Mouse (Mus musculus) hindbrain, embryonic 10.5 days (tissue): ENCODE measurements at regions not wholly inside any gene's neighbourhood (a gene's known extent, or its start where the extent isn't known, plus 50 kb on each side); places are given as distances from the start of the nearest gene placed in this dataset.

Source experiments
- DNase-seq: peaks from one replicate; pipeline ENCODE4 v3.0.0-alpha.2; 2017; ENCODE audit warnings: low spot score
- H3K27ac ChIP-seq: fragments of 300-500 bp; sonication (generic); 2 replicates; pipeline ENCODE4 v1.5.1; 2016; ENCODE audit warnings: mild to moderate bottlenecking, moderate library complexity
- H3K27me3 ChIP-seq: fragments of 300-500 bp; sonication (generic); 2 replicates; pipeline ENCODE4 v1.6.1; 2016; ENCODE audit warnings: mild to moderate bottlenecking; ENCODE audit not compliant: poor library complexity, insufficient read depth, severe bottlenecking
- H3K36me3 ChIP-seq: fragments of 300-500 bp; sonication (generic); 2 replicates; pipeline ENCODE4 v1.6.1; 2016; ENCODE audit warnings: mild to moderate bottlenecking, moderate library complexity
- H3K4me1 ChIP-seq: fragments of 300-500 bp; sonication (generic); replicated peaks from 2 replicates; pipeline ENCODE4 v1.6.1; 2016; ENCODE audit warnings: mild to moderate bottlenecking
- H3K4me3 ChIP-seq: fragments of 300-500 bp; sonication (generic); 2 replicates; pipeline ENCODE4 v1.5.1; 2016; ENCODE audit warnings: mild to moderate bottlenecking, moderate library complexity
- H3K9me3 ChIP-seq: fragments of 300-500 bp; sonication (generic); 2 replicates; pipeline ENCODE4 v1.6.1; 2016; ENCODE audit warnings: mild to moderate bottlenecking, moderate library complexity
- WGBS: fragments of 180-500 bp; shearing (Covaris S2); methylation state at CpG from one replicate; pipeline ENCODE4 v1.1.7; 2016; 5-methylcytosine and 5-hydroxymethylcytosine counted together

DNA sequence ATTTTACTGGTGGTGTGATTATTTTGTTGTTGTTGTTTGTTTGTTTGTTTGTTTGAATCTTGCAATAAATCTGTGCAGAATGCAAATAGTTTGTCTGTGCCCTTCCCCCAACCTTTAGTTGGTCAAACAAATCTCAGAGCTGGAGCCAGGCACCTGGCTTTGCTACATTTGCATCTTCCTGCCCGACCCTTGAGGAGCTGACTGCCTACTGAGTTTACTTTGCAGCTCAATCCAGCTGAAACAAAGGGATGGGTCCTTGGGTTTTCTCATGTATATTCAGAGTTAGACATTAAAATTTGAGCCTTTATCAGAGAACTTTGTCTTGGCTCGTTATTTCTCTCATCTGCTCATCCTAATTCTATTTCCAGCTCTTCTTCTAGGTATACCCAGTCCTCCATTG lies 79.4 kb upstream of the BC030870 start:
- no peaks in the 10 kb centered on the region for H3K27me3 ChIP-seq
- no peaks in the 10 kb centered on the region for H3K36me3 ChIP-seq
- WGBS, result 32% methylated on average over 2 of the region's 2 CpGs
- H3K9me3 ChIP-seq, result no peaks in the 10 kb centered on the region
- no peak overlapping the region for H3K27ac ChIP-seq
- H3K4me1 ChIP-seq, result no peaks in the 10 kb centered on the region
- H3K4me3 ChIP-seq, result no peak overlapping the region
- no peak for DNase-seq

- no peak overlapping the region for H3K27ac ChIP-seq
- H3K4me1 ChIP-seq, result no peaks in the 10 kb centered on the region
- WGBS, result 96% methylated on average over 2 of the region's 2 CpGs
- no peak for DNase-seq
- H3K27me3 ChIP-seq, result no peaks in the 10 kb centered on the region
- H3K36me3 ChIP-seq, result no peaks in the 10 kb centered on the region
- H3K4me3 ChIP-seq, result no peak overlapping the region
- H3K9me3 ChIP-seq, result no peaks in the 10 kb centered on the region
Measured at GRCm38 (mm10) chr8:65206202-65206601, 76.8 kb upstream of the BC030870 start.

- Histone ChIP-seq H3K4me3 (no peak overlapping the region), H3K4me1 (no peaks in the 10 kb centered on the region), H3K27ac (no peak overlapping the region), H3K36me3 (no peaks in the 10 kb centered on the region), H3K9me3 (no peaks in the 10 kb centered on the region), H3K27me3 (no peaks in the 10 kb centered on the region)
- DNase-seq, result no peak
Measured at GRCm38 (mm10) chr8:65194656-65195055, 65.3 kb upstream of the BC030870 start.

GRCm38 (mm10) chr8:65194231-65194630 lies 64.9 kb upstream of the BC030870 start:
- H3K27me3 ChIP-seq, result no peaks in the 10 kb centered on the region
- no peak overlapping the region for H3K27ac ChIP-seq
- no peaks in the 10 kb centered on the region for H3K36me3 ChIP-seq
- no peak for DNase-seq
- no peaks in the 10 kb centered on the region for H3K4me1 ChIP-seq
- no peak overlapping the region for H3K4me3 ChIP-seq
- H3K9me3 ChIP-seq, result no peaks in the 10 kb centered on the region
- WGBS, result 88% methylated on average over 6 of the region's 6 CpGs

- DNase-seq, result no peak
- Histone ChIP-seq H3K4me1 (peaks cover 8% of the 10 kb centered on the region; the same call in 1 of the 2 replicates), H3K27ac (no peak overlapping the region), H3K4me3 (no peak overlapping the region), H3K36me3 (no peaks in the 10 kb centered on the region), H3K27me3 (no peaks in the 10 kb centered on the region), H3K9me3 (no peaks in the 10 kb centered on the region)
- 64% methylated on average over 5 of the region's 5 CpGs for WGBS
Measured at GRCm38 (mm10) chr8:65182346-65182745, 53.0 kb upstream of the BC030870 start.

- WGBS, result 32% methylated on average over 1 of the region's 1 CpGs
- H3K27ac ChIP-seq, result no peak overlapping the region
- no peaks in the 10 kb centered on the region for H3K27me3 ChIP-seq
- H3K9me3 ChIP-seq, result no peaks in the 10 kb centered on the region
- H3K4me3 ChIP-seq, result no peak overlapping the region
- H3K36me3 ChIP-seq, result no peaks in the 10 kb centered on the region
- peak; percentile 8 for DNase-seq
- peaks cover 8% of the 10 kb centered on the region; the same call in 1 of the 2 replicates for H3K4me1 ChIP-seq
Measured at GRCm38 (mm10) chr8:65180447-65180846, 51.1 kb upstream of the BC030870 start.
